Mouse (Mus musculus): ENCODE results near the gene Elk3. TPM values are rescaled to one million over a fixed set of nuclear protein-coding genes. Genes with fewer than 3 reads are reported as not detected.

The Elk3 gene
- polyA plus RNA-seq, 1 experiment from 2014 or later, result 49.1 TPM

Other genes with a start within 250 kb of the Elk3 start
- 0.33 and 0.49 TPM in 2 replicates for gene Cfap54, start 229.5 kb downstream of the Elk3 start, polyA plus RNA-seq (2014; fragmentation: Nextera tagmentation; extraction: Ambion mirVana)
- 17.0 and 24.8 TPM in 2 replicates for gene Cdk17, start 150.3 kb downstream of the Elk3 start, polyA plus RNA-seq (2014; fragmentation: Nextera tagmentation; extraction: Ambion mirVana)
- gene Lta4h, start 142.3 kb upstream of the Elk3 start, polyA plus RNA-seq (2014; fragmentation: Nextera tagmentation; extraction: Ambion mirVana), result 146 and 179 TPM in 2 replicates
- not detected in 2 replicates for gene Hal, start 177.6 kb upstream of the Elk3 start, polyA plus RNA-seq (2014; fragmentation: Nextera tagmentation; extraction: Ambion mirVana)
- 0.33 and 0.76 TPM in 2 replicates for gene Amdhd1, start 228.9 kb upstream of the Elk3 start, polyA plus RNA-seq (2014; fragmentation: Nextera tagmentation; extraction: Ambion mirVana)
- gene Ccdc38, start 229.5 kb upstream of the Elk3 start, polyA plus RNA-seq (2014; fragmentation: Nextera tagmentation; extraction: Ambion mirVana), result 0.28 and 0.49 TPM in 2 replicates

Data from kidney, embryonic 14.5 days (tissue).